Mouse (Mus musculus) heart, embryonic 11.5 days (tissue): Measurements from ENCODE around the gene Hnrnpa3. TPM values are rescaled to one million over a fixed set of nuclear protein-coding genes. Genes with fewer than 3 reads are reported as not detected.

Experiments used
- ATAC-seq: fragments of 200-750 bp; cut with Nextera tagmentation; replicated peaks from 2 replicates; pipeline ENCODE4 v1.8.0; 2017; ENCODE audit warnings: moderate library complexity; ENCODE audit not compliant: insufficient number of reproducible peaks, low FRiP score, low TSS enrichment
- H3K27ac ChIP-seq: fragments of 300-500 bp; sonication (generic); 2 replicates; pipeline ENCODE4 v1.5.1; 2014; ENCODE audit warnings: mild to moderate bottlenecking, low read depth, low read length
- H3K27me3 ChIP-seq: fragments of 300-500 bp; sonication (generic); 2 replicates; pipeline ENCODE4 v1.6.1; 2014; ENCODE audit warnings: mild to moderate bottlenecking, low read length, mixed read lengths; ENCODE audit not compliant: control insufficient read depth, insufficient read depth
- H3K36me3 ChIP-seq: fragments of 300-500 bp; sonication (generic); 2 replicates; pipeline ENCODE4 v1.6.1; 2014; ENCODE audit warnings: mild to moderate bottlenecking, low read length, moderate library complexity, mixed read lengths; ENCODE audit not compliant: control insufficient read depth, insufficient read depth
- H3K4me1 ChIP-seq: fragments of 300-500 bp; sonication (generic); 2 replicates; pipeline ENCODE4 v1.6.1; 2014; ENCODE audit warnings: low read length; ENCODE audit not compliant: control insufficient read depth, insufficient read depth
- H3K4me2 ChIP-seq: fragments of 300-500 bp; sonication (generic); 2 replicates; pipeline ENCODE4 v1.6.1; 2014; ENCODE audit warnings: mild to moderate bottlenecking, moderate library complexity
- H3K4me3 ChIP-seq: fragments of 300-500 bp; sonication (generic); 2 replicates; pipeline ENCODE4 v1.5.1; 2014; ENCODE audit warnings: low read depth, low read length
- H3K9ac ChIP-seq: fragments of 300-500 bp; sonication (generic); 2 replicates; pipeline ENCODE4 v1.6.1; 2014; ENCODE audit warnings: mild to moderate bottlenecking, low read depth, low read length, moderate library complexity
- H3K9me3 ChIP-seq: fragments of 300-500 bp; sonication (generic); replicated peaks from 2 replicates; pipeline ENCODE4 v1.6.1; 2016; ENCODE audit warnings: low read length; ENCODE audit not compliant: control insufficient read depth
- WGBS: fragments of 180-500 bp; shearing (Covaris S2); extraction: QIAGEN DNeasy Blood & Tissue Kit; methylation state at CpG from one replicate; pipeline ENCODE4 v1.1.7; 2014; ENCODE audit not compliant: insufficient replicate concordance; 5-methylcytosine and 5-hydroxymethylcytosine counted together
- polyA plus RNA-seq: library from polyadenylated mRNA; unstranded; fragments of >200 nt; fragmentation: Nextera tagmentation; extraction: Ambion mirVana; gene quantifications from 2 replicates; pipeline ENCODE4 v1.2.1, GENCODE M21; 2014

Gene Hnrnpa3
- polyA plus RNA-seq, 1 experiment from 2014 or later: 164 TPM

- no peaks in the 10 kb centered on the region for H3K36me3 ChIP-seq
- no peaks in the 10 kb centered on the region for H3K27me3 ChIP-seq
- H3K4me1 ChIP-seq: peaks cover 59% of the 10 kb centered on the region
- H3K27ac ChIP-seq: no peak overlapping the region
- H3K4me2 ChIP-seq: no peak overlapping the region
- H3K9ac ChIP-seq: no peak overlapping the region
- H3K9me3 ChIP-seq: no peaks in the 10 kb centered on the region
- 89% methylated on average over 3 of the region's 3 CpGs for WGBS
- ATAC-seq: no peak
- no peak overlapping the region for H3K4me3 ChIP-seq
These were observed 41.5 kb downstream of the Hnrnpa3 start for GRCm38 (mm10) chr2:75700543-75700942.

GRCm38 (mm10) chr2:75701207-75701606, 42.1 kb downstream of the Hnrnpa3 start:
- no peaks in the 10 kb centered on the region for H3K9me3 ChIP-seq
- no peak overlapping the region for H3K9ac ChIP-seq
- no peak overlapping the region for H3K4me3 ChIP-seq
- H3K36me3 ChIP-seq: no peaks in the 10 kb centered on the region
- 64% methylated on average over 3 of the region's 3 CpGs for WGBS
- H3K4me2 ChIP-seq: peak overlapping the region; percentile 30
- ATAC-seq: no peak
- H3K27me3 ChIP-seq: no peaks in the 10 kb centered on the region
- no peak overlapping the region; the same call in 1 of the 2 replicates for H3K27ac ChIP-seq
- peaks cover 54% of the 10 kb centered on the region for H3K4me1 ChIP-seq

DNA sequence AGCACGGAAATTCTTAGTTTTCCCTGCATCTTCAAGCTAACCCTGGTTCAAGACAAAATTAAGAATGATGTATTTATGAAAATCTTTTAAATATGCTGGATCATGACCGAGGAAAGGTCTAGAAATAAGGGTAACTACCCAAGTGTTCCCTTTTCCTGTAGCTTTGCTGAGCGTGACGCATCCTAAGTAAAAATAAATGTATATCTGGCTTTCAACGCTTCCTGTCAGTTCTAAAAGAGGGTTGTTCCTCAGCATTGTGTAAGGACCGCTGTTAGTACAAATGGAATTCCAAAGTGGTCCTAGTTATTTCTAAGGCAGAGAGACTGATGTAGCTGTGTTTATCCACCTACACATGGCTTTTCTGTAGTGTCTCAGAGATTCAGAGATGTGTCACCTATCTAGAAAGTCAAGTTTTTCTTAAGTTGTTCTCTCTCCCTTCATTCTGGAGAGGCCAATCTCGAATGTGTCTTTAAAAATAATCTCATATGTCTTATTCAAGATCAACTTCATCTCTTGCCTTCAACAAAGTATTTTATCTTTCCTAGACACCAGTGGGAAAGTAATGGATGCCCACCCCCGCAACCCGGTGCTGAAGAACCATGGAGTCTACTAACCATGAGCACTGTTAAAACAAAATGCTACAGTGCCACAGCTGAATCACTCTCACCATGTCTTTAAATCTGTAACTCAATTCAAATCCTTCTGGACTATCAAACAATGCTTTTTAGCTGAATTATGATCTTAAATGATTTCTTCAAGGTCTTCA, 42.9 kb downstream of the Hnrnpa3 start:
- peak overlapping the region; percentile 63 for H3K4me3 ChIP-seq
- H3K4me2 ChIP-seq: peak overlapping the region; percentile 85
- 0 out of 2 replicates have a peak overlapping the region, but pooled peaks have one; percentile 16 for H3K9ac ChIP-seq
- H3K36me3 ChIP-seq: no peaks in the 10 kb centered on the region
- no peak for ATAC-seq
- H3K27ac ChIP-seq: no peak overlapping the region
- peaks cover 52% of the 10 kb centered on the region for H3K4me1 ChIP-seq
- WGBS: 53% methylated on average over 9 of the region's 9 CpGs
- no peaks in the 10 kb centered on the region for H3K9me3 ChIP-seq
- no peaks in the 10 kb centered on the region for H3K27me3 ChIP-seq

- H3K9me3 ChIP-seq: no peaks in the 10 kb centered on the region
- H3K4me1 ChIP-seq: peaks cover 47% of the 10 kb centered on the region
- ATAC-seq: no peak
- WGBS: 34% methylated on average over 5 of the region's 5 CpGs
- H3K27me3 ChIP-seq: no peaks in the 10 kb centered on the region
- H3K9ac ChIP-seq: peak overlapping the region; percentile 93
- peak overlapping the region; percentile 85 for H3K4me2 ChIP-seq
- no peaks in the 10 kb centered on the region for H3K36me3 ChIP-seq
- peak overlapping the region; percentile 63 for H3K4me3 ChIP-seq
- peak overlapping the region; percentile 94 for H3K27ac ChIP-seq
These were observed 43.5 kb downstream of the Hnrnpa3 start for GRCm38 (mm10) chr2:75702588-75702976.

- peaks cover 41% of the 10 kb centered on the region for H3K4me1 ChIP-seq
- H3K27me3 ChIP-seq: no peaks in the 10 kb centered on the region
- H3K9me3 ChIP-seq: no peaks in the 10 kb centered on the region
- H3K36me3 ChIP-seq: no peaks in the 10 kb centered on the region
- under 1% methylated on average over 62 of the region's 62 CpGs for WGBS
- peak overlapping the region; percentile 94 for H3K27ac ChIP-seq
- H3K4me2 ChIP-seq: peak overlapping the region; percentile 85
- H3K9ac ChIP-seq: peak overlapping the region; percentile 93
- ATAC-seq: peak; percentile 60
- H3K4me3 ChIP-seq: peak overlapping the region; percentile 63
These were observed 44.5 kb downstream of the Hnrnpa3 start for GRCm38 (mm10) chr2:75703375-75704181.

DNA sequence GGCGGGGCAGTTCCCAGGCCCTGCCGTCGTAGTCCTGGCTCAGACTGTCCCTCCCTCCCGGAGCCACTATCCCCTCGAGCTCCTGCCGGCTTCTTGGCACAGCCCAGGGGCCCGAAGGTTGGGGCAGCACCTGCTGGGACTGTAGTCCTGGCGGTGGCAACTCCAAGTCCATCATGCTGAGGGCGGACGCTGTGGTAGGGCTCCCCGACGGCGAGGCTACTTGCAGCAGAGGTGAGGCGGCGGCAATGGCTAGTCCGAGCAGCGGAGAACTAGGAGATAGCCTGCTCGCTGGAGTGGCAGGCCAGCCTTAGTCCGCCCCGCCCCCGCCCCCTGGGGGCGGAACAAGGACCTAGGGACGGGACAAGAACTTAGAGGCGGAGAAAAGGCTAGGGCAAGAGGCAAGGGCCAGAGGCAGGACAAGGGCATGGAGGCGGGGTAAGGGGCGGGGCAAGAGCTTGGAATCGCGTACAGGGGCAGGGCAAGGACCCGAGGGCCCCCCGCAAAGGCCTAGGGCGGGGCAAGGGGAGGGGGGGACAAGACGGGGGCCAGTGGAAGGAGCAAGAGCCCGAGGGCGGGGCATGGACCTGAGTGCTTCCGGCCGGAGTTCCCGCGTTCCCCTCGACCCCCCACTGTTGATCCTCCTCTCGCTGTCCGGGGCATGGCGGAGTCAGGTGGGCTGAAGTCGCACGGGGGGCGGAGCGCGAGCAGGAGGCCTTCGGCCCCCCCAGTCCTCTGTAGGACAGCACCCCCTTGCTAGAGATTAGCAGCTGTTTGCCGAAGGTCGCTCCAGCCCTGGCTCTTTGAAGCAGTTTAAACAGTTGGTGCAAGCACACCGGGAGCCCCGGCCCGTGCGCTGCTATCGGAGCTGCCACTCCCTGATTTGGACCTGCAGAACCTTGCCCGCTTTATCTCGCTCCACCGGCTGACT, 45.4 kb downstream of the Hnrnpa3 start, which contains the start of gene Nfe2l2:
TSS of gene Nfe2l2 (minus strand) at position 408 of the 928 bp plus-strand sequence.
- Histone ChIP-seq H3K27me3 (no peaks in the 10 kb centered on the region), H3K9me3 (0 out of 2 replicates have a peak, but pooled peaks cover 3% of the 10 kb centered on the region), H3K9ac (peak within 1 kb of the TSS; percentile 93), H3K4me1 (peaks cover 38% of the 10 kb centered on the region), H3K27ac (peak within 1 kb of the TSS; percentile 94), H3K4me3 (peak within 1 kb of the TSS; percentile 63), H3K4me2 (peak within 1 kb of the TSS; percentile 85), H3K36me3 (no peaks in the 10 kb centered on the region)
- under 1% methylated on average over 57 of the region's 58 CpGs for WGBS
- ATAC-seq: peak; percentile 92

DNA sequence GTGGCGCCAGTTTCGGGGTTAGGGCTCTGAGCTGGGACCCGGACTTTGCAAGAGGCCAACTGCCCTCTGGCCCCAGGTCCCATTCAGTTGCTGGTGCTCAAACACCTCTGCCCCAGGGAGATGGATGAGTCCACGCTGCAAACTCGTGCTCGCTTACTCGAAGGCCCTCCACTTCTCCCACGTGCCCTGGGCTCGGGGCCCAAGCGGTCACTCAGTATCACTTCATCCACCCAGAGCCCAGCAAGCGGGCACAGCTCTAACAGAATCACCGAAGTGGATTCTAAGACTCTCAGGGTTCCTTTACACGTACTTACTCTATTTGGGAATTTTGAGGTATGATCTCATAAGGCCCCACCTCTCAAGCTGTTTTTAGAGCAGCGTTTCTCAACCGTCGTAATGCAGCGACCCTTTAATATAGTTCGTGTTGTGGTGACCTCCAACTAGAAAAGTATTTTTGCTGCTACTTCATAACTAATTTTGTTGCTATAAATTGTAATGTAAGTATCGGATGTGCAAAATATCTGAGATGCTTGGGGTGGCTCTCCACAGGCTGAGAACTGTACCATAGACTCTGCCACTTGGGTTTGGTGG, 46.2 kb downstream of the Hnrnpa3 start:
- Histone ChIP-seq H3K9ac (peak overlapping the region; percentile 93), H3K27ac (peak overlapping the region; percentile 94), H3K27me3 (no peaks in the 10 kb centered on the region), H3K4me1 (peaks cover 35% of the 10 kb centered on the region), H3K9me3 (0 out of 2 replicates have a peak, but pooled peaks cover 5% of the 10 kb centered on the region), H3K4me2 (peak overlapping the region; percentile 85), H3K36me3 (no peaks in the 10 kb centered on the region), H3K4me3 (peak overlapping the region; percentile 63)
- 16% methylated on average over 19 of the region's 19 CpGs for WGBS
- no peak; the same call in 1 of the 2 replicates for ATAC-seq
